ENCODE assay signal across 8 mouse cellular contexts in genomic region chr13:60177106-60177796, GRCm38 (mm10). TPM values are rescaled to one million over a fixed set of nuclear protein-coding genes. Genes with fewer than 3 reads are reported as not detected.
DNase-seq lines count a peak whose midpoint lies in the region; ATAC-seq lines count a peak whose summit lies in the region.

TSS of gene Gas1 (minus strand) at chr13:60177365.

- under 1% methylated on average over 59 of the region's 59 CpGs for WGBS in embryonic facial prominence, embryonic 12.5 days
- under 1% methylated on average over 59 of the region's 59 CpGs for WGBS in midbrain, embryonic 12.5 days

- peak within 1 kb of the TSS; percentile 56 for H3K4me2 ChIP-seq in embryonic facial prominence, embryonic 12.5 days (replicated peaks)
- peak within 1 kb of the TSS; percentile 79 for H3K4me2 ChIP-seq in midbrain, embryonic 12.5 days (replicated peaks)

- H3K9ac ChIP-seq in embryonic facial prominence, embryonic 12.5 days = peak within 1 kb of the TSS; percentile 100
- H3K9ac ChIP-seq in midbrain, embryonic 12.5 days (replicated peaks) = peak within 1 kb of the TSS; percentile 98

- H3K36me3 ChIP-seq in embryonic facial prominence, embryonic 12.5 days = peaks cover 5% of the 10 kb centered on the region; the same call in 1 of the 2 replicates
- H3K36me3 ChIP-seq in midbrain, embryonic 12.5 days = no peaks in the 10 kb centered on the region

- H3K4me3 ChIP-seq in embryonic facial prominence, embryonic 12.5 days = peak within 1 kb of the TSS; percentile 99
- peak within 1 kb of the TSS; percentile 80 for H3K4me3 ChIP-seq in midbrain, embryonic 12.5 days

- H3K4me1 ChIP-seq in embryonic facial prominence, embryonic 12.5 days = peaks cover 28% of the 10 kb centered on the region
- peaks cover 30% of the 10 kb centered on the region for H3K4me1 ChIP-seq in midbrain, embryonic 12.5 days

- H3K27ac ChIP-seq in embryonic facial prominence, embryonic 12.5 days = peak within 1 kb of the TSS; percentile 100
- peak within 1 kb of the TSS; percentile 99 for H3K27ac ChIP-seq in midbrain, embryonic 12.5 days (replicated peaks)

- H3K27me3 ChIP-seq in embryonic facial prominence, embryonic 12.5 days = no peaks in the 10 kb centered on the region
- peaks cover 14% of the 10 kb centered on the region; the same call in 1 of the 2 replicates for H3K27me3 ChIP-seq in midbrain, embryonic 12.5 days

- ATAC-seq in embryonic facial prominence, embryonic 12.5 days (ENCODE audit: insufficient number of reproducible peaks, insufficient read depth, low FRiP score, low TSS enrichment) = peak; percentile 95
- ATAC-seq in midbrain, embryonic 12.5 days (ENCODE audit: low FRiP score, low read depth) = peak; percentile 92

- no peaks in the 10 kb centered on the region for H3K9me3 ChIP-seq in embryonic facial prominence, embryonic 12.5 days
- H3K9me3 ChIP-seq in midbrain, embryonic 12.5 days = no peaks in the 10 kb centered on the region

- intact Hi-C loops in left cerebral cortex, postnatal 4 days (cut with DNase I) = loop anchor here (5.0 kb wide), 2 partner anchors 270 to 290 kb away; no protein-coding TSS in a partner anchor

- DNase-seq in layer of hippocampus, adult 11-12 months (ENCODE audit: low spot score) = peak; percentile 68
- no peak for DNase-seq in layer of hippocampus, adult 9-10 months (ENCODE audit: low spot score)
- peak; percentile 100 for DNase-seq in heart, adult 11 months
- peak; percentile 96 for DNase-seq in kidney, adult 11 months
- peak; percentile 94 for DNase-seq in left cerebral cortex, postnatal 4 days
- DNase-seq in spleen, postnatal 36 days (ENCODE audit: low spot score in 2 of 2) = peak; percentile 18 to 19

RNA-seq across cellular contexts. Expression of gene Gas1, which starts in this region (rescaled TPM):
- 261 and 307 TPM in 2 replicates for polyA plus RNA-seq in embryonic facial prominence, embryonic 12.5 days (2016; fragmentation: Nextera tagmentation; extraction: Ambion mirVana)
- 10 to 100 TPM; 13.0 to 14.4 TPM for total RNA-seq in left cerebral cortex, postnatal 4 days (2021)
- polyA plus RNA-seq in midbrain, embryonic 12.5 days (2016; fragmentation: Nextera tagmentation; extraction: Ambion mirVana) = 121 and 123 TPM in 2 replicates
